Mouse (Mus musculus) kidney, adult 9 months (tissue): ENCODE data around the gene Adam4.
"Not testable (repeated sequence)": the region's sequence is repeated elsewhere in the genome, so short reads cannot be mapped to it uniquely, and the experiment has no call there.

Experiments
- DNase-seq: peaks from one replicate; pipeline ENCODE4 v3.0.0; 2022

Gene Adam4

DNA sequence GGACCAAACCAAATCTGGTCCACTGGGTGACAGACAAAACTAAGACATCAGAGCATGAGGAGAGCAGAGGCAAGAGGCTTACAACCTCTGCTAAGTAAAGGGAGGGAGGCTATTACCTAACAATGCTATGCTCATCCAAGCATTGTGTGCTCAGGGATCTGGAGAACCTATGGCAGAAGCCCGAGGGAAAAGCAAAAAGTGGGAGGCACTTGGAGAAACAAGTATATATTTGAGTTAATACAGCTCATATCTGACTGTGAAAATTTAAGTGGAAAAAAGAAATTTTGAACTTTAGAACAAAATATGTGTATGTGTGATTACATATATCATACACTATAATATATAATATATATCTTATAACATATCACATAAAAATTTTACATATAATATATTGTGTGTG, at the start of gene Adam4:
Gene Adam4 (minus strand): TSS at position 101 of the 400 bp plus-strand sequence.
- DNase-seq = no peak

- DNase-seq = not testable (repeated sequence)
These were observed 37.3 kb upstream of the Adam4 start for GRCm38 (mm10) chr12:81459051-81459450.

GRCm38 (mm10) chr12:81438985-81439384, 17.2 kb upstream of the Adam4 start:
- DNase-seq = not testable (repeated sequence)

GRCm38 (mm10) chr12:81434778-81435177, 13.0 kb upstream of the Adam4 start:
- peak; percentile 77 for DNase-seq

DNA sequence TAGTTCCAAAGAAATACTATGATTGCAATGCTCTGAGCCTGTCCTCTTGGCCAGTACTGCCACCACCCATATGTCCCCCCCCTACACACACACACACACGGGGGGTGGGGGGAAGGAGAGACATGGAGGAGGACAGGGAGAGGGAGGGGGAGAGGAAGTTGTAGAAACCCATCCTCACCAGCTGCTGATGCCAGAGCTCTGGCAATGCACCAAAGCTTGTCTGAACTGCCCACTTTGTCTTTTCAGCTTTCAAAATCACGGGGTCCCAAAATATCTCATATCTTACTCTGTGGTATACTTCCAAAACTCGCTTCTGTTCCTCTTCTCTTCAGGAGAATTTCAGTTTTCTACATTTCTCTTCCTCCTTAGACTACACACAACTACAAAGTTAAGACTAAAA, 8.5 kb downstream of the Adam4 start:
- no peak for DNase-seq

GRCm38 (mm10) chr12:81408966-81409365, 12.8 kb downstream of the Adam4 start:
- DNase-seq = peak; percentile 13

GRCm38 (mm10) chr12:81402187-81402586, 19.6 kb downstream of the Adam4 start:
- DNase-seq = peak; percentile 65

GRCm38 (mm10) chr12:81379364-81379763, 42.4 kb downstream of the Adam4 start, which contains the start of gene Gm4787:
Gene Gm4787 (minus strand): TSS chr12:81379464.
- not testable (repeated sequence) for DNase-seq
